Mouse (Mus musculus) layer of hippocampus, adult 9-11 months (tissue): ENCODE results near the gene Slc44a2.
"Not testable (repeated sequence)": the region's sequence is repeated elsewhere in the genome, so short reads cannot be mapped to it uniquely, and the experiment has no call there.

Experiments
- DNase-seq: peaks from one replicate; pipeline ENCODE4 v3.0.0; 2022

Gene Slc44a2

DNA sequence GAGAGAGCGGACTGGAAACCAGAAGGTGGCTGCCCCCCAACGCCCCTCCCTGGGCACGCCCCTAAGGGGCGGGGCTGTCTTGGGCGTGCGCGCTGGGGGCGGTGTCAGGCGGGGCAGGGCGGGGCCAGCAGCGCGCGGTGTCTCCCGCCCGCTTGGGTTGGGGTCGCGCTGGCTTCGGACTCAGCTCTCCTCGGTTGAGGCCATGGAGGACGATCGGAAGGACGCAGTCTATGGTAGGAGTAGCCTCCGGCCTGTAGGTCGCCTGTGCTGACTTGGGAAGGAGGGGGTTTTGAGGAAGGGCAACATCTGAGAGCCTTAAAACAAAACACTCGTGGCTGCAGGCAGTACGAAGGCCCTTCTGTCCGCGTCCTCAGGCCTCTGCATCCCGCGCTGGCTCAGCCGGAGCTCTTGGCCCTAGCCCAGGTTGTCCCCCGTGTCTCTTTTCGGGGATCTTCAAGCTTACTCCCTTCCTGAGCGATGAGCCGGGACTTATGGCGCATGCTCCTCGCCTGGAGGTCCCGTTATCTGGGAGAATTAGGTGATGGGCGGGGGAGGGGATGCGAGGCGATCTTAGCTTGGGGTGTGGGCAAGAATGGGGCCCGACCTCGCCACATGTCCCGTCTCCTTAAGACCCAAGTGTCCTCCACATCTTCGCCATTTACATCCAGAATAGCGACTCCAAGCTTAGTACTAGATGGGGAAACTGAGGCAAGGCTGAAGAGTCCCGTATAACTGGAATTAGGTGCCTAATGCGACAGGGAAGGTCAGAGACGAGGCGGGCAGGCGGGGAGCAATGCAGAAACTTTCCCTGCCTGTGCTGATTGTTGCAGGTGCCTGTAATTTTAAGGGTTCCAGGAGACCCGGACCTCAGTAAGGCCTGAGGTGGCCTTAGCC is at the start of gene Slc44a2:
Gene Slc44a2 (plus strand): TSS at position 80 of the 894 bp plus-strand sequence.
- DNase-seq: peak; percentile 78

DNA sequence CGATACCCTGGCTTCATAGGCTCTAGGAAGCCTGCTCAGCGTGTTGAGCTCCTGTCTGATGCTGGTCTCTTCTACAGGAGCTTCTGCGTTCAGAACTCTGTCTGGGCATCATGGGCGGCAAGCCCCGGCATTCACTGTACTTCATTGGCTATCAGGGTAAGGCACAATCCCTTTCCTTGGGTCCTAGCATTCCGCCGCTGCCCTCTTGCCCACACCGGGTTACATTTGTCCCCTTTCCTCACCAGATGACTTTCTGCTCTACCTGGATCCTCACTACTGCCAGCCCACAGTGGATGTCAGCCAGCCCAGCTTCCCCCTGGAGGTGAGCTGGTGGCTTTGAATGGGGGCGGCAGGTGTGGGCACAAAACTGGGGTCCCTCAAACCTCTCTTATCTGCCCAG is 48.1 kb upstream of the Slc44a2 start:
- DNase-seq: no peak

DNA sequence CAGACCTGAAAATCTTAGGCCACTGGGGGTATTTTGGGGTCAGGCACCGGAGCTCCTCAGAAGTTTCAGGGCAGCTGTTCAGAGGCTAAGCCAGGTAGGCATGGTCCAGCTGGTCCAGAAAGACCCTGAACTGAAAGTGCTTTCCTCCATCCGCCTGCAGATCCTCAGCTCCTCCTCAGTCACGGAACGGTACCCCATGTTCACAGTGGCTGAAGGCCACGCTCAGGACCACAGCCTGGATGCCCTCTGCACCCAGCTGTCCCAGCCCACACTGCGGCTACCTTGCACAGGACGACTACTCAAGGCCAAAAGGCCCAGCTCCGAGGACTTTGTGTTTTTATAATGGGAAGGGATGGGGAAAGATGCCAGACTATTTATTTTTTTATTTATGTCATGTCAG is 47.4 kb upstream of the Slc44a2 start:
- no peak for DNase-seq

DNA sequence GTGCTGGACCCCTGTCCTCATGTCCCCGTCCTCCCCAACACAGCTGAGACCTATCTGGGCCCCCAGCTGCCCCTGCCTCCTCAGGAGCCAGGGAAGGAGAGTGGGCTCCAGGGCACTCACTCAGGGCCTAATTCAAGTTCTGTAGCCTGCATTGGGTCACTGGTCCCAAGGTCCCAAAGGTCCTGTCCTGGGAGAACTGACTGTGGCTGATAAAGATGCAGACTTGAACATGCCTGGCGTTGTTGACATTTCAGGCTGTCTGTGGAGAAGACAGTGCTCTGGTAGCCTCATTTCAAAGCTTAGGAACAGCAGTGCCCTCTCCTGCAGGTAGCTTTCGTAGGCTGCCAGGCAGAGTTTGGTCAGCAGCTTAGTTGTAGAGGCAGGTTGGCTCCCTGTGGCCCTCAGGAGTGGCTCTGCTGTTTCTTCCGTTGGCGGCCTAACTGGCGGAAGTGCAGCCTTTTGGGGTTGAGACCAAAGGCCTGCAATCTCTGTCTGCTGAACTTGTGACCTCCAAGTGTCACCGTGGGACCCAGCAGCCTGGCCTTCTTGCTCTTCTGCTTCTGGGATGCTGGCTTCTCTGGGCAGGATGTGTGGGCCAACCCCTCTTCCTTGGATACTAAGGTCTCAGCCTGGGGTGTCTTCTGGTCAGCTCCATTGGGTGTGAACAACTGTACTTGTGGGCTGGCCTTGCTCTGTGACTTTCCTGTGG is 46.8 kb upstream of the Slc44a2 start:
- DNase-seq: no peak

DNA sequence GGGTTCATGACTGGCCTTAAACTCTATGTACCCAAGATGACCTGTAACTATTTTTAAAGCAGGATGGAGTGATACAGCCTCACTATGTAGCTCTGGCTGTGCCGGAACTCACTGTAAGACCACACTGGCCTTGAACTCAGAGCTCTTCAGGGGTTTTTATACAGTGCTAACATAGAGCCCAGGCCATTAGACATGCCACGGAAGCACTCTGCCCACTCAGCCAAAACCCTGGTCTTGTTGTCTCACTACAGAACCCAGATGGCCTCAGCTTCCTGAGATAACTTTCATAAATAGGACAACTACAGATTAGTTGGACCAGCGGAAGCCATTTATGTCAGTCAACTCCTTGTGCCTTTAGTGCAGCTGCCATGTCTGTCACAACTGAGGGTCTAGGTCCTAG is 46.2 kb upstream of the Slc44a2 start:
- no peak for DNase-seq

DNA sequence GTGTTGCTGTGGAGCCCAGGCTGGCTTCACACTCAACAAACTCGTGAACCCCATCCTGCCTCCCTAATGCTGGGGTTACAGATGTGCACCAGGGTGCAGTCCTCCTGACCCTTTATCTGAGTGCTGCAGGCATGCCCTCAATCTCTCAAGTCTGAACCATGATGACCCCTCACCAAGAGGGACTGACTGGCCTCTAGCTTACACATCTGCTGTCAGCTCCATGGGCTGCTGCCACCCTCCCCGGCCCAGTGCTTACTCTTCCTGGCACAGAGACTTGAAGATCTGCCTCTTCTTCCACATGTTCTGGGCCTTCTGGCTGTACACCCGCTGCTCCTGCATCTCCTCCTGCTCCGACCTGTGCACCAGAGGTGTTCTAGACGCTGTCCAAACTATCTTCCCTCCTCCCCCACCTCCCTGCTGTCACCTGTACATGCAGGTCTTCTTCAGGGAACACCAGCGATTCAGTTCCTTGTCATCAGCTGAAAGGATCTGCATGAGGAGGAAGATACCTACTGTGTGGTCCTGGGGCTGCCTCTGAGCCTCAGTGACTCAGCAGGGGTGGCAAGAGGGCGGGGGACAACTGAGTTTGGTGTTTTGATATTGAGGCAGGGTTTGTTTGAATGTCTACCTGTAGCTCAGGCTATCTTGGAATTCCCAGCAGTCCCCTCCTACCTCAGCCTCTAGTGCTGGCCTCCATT is 45.3 kb upstream of the Slc44a2 start:
- DNase-seq: no peak

DNA sequence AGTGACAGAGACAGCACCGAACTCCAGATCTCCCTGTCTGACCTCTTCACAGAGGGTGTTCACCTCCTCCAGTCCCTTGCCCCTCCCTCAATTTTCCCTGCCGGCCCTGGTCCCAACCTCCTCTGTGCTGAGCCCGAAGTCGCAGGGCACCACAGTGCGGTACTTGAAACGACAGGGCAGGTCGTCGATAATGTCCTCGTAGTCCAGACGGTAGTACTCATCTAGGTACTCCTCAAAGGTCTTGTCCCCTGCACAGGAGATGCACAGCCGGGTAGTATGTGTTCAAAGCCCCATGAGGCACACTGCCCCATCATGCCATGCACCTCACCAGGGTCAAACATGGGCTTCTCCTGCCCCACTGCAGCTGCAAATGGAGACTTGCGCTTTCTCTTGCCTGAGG is 44.8 kb upstream of the Slc44a2 start:
- DNase-seq: no peak

DNA sequence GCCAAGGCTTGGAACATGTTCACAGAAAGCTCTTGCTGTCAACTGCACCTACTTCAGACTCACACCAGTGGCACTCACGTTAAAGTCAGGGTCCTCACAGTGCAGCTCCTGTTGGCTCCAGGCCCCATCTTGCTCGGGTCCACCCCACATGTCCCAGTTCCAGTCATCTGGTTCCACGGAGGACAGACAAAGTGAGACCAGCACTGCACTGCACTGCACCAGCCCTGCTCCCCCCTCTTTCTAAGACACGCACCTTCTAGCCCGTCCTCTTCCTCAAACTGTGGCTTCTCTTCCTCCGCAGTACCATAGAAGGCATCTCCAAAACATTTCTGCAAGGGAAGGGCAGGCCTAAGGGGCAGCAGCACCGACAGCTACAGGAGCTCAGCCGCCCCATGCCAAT is 44.2 kb upstream of the Slc44a2 start:
- no peak for DNase-seq

DNA sequence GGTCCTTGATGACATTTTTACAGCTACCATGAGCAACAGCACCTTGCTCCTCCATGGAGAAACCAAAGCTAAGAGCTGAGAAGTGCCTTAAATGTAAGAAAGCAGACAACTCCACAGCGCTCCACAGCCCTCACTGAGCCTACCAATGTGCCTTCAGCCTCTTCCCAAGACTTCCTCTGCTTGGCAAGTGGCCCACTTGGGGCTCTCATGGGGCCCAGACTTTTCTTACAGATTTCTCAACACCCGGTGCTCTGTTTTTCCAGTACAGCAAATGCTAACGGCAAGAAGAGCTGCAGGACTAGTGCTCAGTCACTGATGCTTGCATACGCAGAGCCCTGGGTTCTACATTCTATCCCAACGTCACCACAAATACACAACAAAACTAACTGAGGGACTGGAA is 42.7 kb upstream of the Slc44a2 start:
- no peak for DNase-seq

DNA sequence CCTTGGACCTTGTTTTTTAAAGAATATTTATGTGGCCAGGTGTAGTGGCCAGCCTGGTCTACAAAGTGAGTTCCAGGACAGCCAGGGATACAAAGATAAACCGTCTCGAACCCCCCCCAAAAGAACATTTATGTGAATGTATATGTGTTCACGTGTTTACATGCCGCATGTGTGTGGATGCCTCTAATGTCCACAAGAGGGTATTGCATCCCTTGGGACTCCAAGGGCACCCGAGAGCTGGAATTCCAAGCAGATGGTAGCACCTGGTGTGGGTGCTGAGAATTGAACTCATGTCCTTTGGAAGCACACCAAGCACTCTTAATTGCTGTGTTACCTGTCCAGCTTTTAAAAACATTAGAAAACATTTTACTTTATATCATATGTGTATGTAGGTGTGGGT is 36.9 kb upstream of the Slc44a2 start:
- DNase-seq: no peak

DNA sequence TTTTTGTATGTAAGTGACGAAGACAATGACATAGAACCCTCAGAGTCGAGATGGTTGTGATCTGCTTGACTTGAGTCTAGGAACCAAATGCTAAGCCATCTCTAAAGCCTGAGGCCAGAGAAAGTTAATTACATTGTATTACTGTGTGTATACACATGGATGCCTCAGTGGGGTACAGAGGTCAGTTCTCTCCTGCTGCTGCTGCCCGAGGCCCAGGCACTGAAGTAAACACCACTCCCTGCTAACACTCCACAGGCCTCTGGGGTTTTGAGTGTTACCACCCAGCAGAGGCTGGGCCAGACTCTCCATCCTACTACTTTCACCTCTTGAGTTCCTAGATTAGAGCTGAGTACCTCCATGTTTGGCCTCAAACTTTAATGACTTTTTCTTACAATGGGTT is 36.5 kb upstream of the Slc44a2 start:
- DNase-seq: no peak

DNA sequence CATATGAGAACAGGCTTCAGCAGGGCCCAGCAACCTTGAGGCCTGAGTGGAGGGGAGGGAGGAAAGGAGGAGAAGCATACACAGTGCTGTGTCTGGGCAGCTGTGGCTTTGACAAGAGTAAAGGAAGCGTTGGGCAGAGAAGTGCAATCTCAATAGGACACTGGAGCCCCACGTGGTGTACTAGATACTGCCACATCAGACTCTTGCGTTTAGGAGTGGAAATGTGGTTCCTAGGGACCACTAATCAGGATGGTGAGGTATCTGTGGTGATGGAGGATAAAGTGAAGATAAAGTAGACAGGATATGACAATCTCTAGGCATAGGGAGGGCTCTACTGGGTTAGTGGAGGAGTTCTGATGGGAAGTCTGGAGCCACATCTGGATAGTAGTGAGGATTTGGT is 33.7 kb upstream of the Slc44a2 start:
- DNase-seq: no peak

DNA sequence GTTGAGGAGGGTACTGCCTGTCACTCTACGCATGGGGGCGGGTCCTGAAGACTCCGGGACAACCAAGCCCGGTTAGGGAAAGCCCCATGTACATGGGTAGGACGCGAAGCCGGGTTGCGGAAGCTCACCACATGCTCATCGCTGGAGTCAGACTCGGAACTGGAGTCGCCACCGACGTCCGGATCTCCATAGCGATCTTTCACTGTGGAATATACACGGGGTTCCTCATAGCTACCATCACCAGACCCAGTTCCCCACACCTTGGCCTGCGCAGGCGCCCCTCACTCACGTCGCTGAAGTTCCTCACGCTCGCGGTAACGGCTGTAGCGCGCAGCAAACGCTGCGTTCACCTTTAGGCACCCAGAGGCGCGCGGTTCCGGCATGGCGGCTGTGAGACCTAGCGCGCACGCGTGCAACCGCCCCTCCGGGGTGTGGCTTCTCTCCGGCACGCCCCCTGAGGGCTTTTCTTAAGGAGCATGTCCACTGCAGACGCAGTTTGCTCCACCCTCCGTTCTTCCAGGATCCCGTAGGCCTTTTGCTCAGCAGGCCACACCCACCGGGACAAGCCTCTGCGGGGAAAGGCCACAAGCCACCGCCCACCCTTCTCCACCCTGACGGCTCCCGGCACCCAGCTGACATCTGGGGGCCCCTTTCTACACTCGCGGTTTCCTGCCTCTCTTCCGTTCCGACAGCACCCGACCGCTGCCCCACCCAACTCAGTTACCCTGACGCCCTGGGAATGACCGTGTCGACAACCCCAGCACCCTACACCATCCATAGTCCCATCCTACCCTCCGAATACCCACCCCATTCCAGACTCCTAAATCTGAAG is 32.7 kb upstream of the Slc44a2 start, which contains the start of gene Kri1:
Gene Kri1 (minus strand): TSS at position 399 of the 832 bp plus-strand sequence.
- peak; percentile 98 for DNase-seq

DNA sequence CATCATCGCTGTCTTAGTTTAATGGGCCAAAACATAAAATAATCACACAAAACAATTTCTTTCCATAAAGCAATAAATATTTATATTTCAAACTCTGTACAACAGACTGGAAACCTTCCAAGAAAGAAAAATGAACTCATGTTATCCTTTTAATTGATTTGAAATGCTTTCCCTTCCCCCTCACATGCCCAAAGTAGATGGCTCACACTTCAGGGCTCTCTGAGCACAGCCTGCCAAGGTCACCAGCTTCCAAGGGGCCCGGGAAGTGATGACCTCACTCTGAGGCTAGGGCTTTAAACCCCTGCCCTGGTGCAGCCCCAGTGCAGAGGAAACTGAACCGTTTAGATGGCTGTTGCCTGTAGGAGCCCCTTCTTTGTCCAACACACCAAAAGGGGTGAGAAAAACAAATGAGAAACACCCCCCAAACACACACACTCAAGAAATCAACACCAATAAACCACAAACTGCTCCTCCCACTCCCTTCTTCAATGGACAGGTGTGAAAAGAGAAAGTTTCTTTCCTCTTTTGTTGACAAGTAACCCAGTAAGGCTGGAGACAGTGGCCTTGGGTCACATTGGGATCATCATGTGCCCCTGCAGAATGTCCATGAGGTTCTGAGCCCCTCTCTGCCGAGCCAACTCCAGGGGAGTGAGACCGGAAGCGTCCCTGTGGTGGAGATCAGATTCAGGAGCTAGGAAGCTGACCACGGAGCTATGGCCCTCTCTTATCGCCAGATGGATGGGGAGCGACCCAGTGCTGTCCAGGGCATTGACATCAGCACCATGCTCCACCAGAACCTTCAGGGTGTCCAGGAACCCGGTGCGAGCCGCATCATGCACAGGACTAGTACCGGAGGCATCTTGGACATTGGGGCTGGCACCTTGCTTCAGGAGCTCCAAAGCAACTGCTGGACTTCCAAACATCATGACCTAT is 31.8 kb upstream of the Slc44a2 start:
- no peak for DNase-seq

DNA sequence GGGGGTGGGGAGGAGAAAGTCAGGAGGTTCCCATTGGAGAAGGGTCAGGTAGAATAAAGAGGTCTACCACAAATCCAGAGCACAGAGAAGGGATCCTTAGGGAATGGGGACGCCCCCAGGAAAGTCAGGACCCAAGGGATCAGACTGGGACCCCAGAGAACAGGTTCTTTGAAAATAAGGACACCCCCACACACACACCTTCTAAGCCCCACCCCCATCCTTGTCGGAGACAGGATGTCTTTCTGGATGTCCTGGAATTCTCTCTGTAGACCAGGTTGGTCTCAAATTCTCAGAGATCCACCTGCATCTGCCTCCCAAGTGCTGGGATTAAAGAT is 31.2 kb upstream of the Slc44a2 start:
- no peak for DNase-seq

DNA sequence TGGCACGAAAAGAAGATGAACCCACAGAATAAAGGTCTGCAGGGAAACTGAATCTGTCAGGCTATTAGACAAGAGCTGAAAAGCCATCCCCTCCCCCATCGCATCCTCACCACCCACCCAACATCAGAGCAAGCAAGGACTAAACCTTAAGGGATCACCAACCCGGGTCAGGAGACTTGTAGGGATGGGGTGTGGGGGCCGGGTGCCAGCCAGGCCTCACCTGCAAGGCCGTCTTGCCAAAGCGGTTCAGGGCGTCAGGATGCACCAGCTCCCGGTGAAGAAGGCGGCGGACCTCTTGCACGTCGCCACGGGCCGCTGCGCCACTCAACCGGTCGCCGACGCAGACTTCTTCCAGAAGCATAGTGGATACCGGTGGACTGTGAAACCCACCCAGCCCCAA is 29.9 kb upstream of the Slc44a2 start:
- DNase-seq: no peak

DNA sequence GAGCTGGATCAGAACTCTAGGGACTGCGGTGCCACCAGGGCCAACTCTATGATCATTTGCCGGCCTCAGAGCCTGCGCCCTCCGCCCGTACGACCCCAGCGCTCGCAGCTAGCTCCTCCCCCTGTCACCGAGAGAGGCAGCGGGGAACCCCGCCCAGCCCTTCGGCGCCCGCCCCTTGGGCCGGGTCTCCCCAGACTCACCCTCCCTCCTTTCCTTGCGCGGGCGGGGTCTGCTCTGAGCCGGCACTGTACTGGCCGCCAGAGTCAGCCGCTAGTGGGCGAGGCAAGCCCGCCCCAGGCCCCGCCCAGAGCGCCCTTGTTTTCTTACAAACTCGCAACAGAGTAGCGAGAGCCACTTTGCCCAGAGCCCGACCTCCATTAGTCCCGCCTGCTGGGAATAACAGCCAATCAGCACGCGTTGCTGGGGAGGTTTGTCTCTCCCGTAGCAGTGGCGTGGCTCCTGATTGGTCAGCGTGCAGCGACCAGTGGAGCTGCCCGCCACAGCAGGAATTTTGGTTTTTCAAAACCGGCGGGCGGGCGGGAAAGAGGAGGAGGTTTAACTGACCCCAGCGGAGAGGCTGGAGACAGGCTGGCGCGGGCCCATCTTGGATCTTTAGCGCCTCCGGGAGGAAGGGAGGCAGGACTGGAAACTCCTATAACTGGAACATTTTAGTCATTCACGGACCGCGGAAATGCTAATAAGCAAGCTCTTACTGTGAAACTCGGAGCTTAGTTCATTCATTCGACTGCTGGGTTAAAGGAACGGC is 29.3 kb upstream of the Slc44a2 start, which contains the start of gene Cdkn2d:
Gene Cdkn2d (minus strand): TSS at position 386 of the 766 bp plus-strand sequence.
- peak; percentile 100 for DNase-seq

DNA sequence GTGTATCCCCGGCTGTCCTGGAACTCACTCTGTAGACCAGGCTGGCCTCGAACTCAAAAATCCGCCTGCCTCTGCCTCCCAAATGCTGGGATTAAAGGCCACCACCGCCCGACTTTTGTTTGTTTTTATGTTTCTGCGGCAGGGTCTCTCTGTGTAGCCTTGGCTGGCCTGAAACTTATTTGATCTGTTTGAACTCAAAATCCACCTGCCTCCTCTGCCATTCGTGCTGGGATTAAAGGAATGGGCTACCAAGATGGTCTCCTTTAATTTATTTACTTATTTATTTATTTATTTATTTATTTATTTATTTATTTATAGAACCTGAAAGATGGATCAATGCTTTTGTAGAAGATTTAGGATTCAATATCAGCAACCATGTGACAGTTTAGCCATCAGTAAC is 28.6 kb upstream of the Slc44a2 start:
- DNase-seq: not testable (repeated sequence)

DNA sequence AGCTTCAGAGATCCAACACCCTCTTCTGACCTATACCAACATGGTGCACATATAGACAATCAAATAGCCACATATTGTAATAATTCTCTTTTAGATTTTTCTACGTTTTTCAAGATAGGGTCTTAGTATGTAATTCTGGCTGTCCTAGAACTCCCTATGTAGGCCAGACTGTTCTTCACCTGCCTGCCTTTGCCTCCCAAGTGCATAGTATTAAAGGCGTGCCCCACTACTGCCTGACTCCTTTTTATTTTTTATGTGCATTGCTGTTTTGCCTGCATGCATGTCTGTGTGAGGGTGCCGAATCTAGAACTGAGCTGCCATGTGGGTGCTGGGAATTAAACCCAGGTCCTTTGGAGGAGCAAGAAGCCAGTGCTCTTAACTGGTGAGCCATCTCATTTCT is 28.2 kb upstream of the Slc44a2 start:
- no peak for DNase-seq

DNA sequence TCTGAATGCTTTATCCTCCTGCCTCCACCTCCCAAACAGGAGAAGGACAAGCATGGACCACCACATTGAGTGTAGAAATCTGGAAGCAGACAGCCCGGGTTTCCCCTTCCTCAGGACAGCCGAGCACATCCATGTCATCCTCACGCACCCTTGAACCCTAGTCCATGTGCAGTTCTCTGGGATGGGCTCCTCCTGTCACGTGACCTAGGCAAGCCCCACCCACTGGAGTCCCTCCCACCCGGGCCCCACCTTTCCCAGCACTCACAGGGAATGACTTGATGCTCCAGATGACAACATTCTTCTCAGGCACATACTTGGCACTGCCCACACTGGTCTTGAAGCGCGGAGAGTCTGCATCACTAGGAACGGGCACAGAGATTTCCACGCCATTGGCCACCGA is 21.5 kb upstream of the Slc44a2 start:
- DNase-seq: no peak

DNA sequence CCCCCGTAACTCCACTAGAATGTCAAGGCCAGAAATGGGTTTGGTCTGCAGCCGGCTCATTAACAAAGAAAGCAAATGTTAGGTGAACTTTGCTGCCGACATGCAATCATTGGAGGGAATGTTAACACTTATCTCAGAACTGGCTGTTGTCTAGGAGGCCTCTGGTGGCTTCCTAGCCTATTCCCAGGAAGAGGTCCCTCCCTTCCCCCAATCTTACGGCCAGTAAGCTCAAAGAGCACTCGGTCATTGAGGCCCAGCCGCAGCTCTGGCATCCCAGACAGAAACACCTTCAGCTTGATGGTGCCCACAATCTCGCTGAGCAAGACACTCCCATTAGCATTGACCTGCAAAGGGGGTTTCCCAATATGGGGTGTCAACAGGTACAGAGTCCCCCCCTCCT is 15.4 kb upstream of the Slc44a2 start:
- no peak for DNase-seq
